Mouse (Mus musculus) natural killer cell, adult 2 months (primary cell): ENCODE measurements around the gene Mrpl55.
A peak's percentile ranks its signal among the peaks of the same experiment; 100 is the strongest.

Experiments used
- DNase-seq, 2 experiments: peaks; one replicate each; pipeline ENCODE4 v3.0.0; 2022; ENCODE audit warnings: low spot score in 2 of 2

Mrpl55 gene

DNA sequence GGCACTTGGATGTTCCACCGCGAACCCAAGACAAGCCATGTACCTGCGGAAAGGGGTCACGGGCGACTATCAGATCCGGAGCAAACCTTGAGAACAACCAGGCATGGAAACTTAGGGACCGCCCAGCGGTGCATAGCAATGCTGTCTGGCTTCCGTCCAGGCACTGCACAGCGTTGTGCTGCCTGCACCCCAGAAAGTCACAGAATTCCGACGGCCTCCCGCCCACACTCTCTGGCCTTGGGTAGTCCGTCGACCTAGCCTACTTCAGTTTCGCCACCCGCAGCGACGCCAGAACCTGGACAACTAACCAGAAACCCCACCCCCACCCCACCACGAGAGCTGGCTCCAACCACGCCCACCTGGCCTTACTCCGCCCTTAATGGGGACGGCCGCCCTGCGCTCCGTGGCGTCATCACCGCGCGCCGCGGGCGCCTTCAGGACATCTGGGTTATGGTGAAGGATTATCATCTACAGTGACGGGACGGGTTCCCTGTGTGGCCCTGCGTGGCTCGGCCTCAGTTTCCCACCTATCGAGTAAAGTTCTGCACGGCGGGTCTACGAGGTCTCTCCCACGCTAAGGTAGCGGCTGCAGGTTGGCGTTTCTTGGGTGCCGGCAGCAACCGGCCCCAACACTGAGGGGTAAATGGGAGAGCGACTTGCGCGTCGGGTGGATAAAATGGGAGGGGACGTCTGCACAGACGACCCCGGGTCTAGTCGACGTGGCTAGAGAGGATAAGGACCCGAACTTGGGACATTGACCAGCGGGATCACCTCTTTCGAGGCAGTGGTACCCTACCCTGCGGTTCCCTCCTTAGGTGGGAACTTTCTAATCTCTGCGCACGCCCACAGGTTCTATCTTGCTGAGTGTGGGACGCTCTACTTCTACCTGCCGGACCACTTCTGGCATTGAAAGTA, at the start of gene Mrpl55:
Mrpl55 (plus strand) TSS at position 406 of the 915 bp plus-strand sequence.
- peak; percentile 87 to 92 for DNase-seq

DNA sequence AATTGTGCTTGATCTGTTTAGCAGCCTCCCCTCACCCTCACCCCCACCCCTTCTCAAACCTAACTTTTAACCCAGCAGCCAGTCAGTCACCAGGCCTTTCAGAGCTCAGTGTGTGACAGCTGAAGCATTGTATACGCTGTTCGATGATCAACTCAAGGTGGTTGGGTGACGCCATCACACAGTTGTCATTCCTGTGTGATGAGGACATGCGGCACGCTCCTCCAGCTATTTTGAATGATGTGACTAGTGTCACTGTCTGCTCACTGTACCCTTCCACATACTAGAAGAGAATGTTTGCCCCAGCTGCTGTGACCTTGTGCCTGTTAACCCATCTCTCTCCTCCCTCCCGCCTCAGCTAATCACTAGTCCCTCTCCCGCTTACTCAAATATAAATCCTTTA, 48.1 kb upstream of the Mrpl55 start:
- DNase-seq = no peak

DNA sequence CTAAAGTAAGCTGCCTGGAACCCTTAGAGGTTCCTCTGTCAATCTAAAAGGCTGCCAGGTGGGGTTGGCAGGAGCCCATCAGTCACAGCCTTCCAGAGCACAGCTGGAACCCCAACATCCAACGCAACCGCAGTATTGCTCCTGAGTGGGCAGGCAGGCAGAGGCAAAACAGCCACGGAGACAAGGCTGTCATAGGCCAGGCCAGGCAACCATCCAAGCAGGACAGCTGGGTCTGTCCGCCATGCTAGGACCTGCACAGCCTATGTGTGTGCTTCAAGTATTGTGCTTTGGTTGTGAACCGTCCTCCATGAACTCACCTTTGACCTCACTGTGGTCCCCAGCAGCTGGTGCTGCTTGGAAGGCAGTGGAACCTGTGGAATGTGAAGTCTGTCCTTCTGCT, 46.4 kb upstream of the Mrpl55 start:
- DNase-seq = no peak

DNA sequence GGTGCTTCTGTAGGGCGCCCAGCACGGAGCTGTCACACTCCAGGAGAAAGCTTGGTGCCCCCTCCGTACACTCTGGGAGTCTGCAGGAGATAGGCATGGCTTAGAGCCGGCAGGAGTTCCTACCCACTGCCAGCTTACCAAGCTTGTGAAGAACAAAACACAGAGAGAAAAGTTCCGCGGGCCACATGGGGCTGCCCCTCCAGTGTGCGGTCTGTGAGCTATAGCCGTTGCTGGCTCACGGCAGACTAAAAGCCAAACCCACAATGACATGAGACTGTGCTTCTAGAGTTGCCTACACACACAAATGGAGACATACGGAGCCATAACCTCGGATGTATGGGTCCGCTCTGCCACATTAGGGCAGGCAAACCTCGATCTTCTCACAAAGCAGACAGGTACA, 43.2 kb upstream of the Mrpl55 start:
- no peak for DNase-seq

GRCm38 (mm10) chr11:59159558-59159957, 42.7 kb upstream of the Mrpl55 start:
- DNase-seq = no peak

DNA sequence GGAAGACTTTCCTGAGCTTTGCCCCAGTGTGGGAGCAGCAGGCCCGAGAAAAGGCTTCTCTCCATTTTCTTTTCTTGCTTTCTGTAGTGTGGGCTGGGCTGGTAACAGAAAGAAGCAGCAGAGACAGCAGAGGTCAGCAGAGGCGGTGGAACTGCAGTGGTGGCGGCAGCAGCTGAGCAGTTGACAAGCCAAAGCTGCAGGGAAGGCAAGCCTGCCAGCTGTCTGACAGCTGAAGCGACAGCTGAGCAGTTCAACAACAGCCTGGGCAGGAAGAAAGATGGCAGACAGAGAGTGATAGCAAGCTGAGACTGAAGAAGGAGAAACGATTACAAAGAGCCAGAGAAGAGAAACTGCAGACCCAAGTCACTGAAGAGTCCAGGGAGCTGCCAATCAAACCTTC, 40.9 kb upstream of the Mrpl55 start:
- no peak for DNase-seq

DNA sequence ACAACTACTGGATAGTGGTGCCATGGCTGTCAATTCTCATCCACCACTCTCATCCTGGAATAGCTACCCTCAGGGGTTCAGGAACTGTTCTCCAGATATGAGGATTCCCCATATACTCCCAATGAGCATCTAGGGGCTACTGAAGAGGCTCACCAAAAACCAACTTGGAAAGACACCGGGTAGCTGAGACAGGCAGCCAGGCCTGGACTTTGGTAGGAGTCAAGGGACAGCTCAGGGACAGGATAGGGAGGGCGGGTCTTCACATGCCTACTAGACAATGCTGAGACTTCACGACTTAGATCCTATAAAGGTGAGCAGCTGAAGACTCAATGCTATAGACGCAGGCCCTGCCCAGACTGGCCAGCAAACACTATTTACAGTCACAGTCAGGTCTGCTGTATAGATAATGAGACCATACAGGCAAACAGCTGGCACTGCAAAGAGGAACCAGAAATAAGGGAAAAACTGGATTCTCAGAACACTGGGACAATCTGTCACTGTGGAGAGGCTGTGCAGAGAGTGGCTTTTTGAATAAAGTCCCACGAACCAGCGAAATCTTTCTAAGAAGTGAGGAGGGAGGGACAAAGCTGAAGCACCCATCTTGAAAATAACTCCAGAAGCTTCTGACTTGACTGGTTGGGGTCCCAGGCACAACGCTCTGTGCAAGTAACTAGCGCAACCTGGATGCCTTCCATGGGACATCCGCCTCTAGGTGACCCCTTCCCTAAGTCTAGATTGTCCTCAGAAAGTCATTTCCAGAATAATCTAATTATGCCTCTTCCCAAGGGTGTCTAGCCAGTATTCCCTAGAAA, 39.6 kb upstream of the Mrpl55 start:
- DNase-seq = no peak

DNA sequence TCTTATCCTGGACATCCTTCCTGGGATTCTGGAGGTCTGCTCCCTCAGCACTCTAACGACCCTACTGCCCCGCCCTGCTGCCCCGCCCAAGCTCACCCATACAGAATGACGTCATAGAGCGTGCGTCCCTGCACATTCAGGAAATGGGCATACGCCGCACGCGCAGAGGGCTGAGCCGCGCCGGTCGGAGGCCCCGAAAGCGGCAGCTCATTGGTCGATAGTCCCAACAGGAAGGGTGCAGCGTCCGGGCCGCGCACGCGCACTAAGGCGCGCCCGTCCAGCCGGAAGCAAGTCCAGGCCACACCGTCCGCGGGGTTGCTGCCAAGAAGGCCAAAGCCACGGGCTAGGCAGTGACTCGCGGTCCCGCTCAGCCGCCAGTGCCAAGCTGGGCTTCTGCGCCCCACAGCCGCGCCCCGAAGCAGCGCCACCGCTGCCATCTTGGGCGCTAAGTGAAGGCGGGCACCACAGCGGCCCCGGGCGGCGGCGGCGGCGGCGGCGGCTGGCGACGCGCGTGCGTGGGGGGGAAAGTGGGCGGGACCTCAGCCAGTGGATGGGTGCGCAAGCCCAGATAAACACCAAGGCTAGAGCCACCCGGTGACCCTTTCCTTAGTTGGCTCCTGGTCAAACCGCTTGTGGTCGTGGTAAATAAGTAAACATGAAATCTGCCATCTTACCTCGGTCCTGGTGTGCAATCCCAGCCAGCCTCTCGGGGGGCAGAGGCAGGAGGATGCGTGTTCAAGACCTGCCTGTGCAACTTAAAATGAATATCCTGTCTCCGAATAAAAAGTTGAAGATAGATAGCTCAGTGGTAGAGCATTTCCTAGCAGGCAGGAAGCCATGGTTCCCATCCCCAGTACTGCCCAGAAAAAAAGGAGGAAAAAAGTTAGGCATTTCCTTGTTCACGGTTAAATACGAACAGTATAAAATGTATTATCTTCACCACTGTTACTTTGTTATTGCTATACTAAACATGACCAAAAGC, 38.7 kb upstream of the Mrpl55 start, which contains the start of gene Iba57:
Iba57 (minus strand) TSS at position 485 of the 982 bp plus-strand sequence.
- DNase-seq = peak; percentile 97 to 98

DNA sequence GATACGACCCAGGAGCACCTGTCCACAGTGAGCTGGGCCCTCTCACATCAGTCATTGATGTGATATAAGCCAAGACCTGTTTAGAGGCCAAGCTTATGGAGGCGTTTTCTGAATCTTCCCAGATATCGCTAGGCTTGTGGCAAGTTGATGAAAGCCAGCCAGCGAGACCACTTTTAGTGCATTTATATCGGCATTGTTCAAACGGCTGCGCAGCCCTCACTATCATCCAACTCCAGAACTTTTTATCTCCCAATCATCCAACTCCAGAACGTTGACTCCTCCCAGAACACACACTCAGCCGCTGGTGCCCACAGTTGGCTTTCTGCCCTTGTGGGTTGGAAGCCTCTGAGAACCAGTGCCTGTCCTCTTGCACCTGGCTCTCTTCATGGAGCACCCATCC, 37.9 kb upstream of the Mrpl55 start:
- no peak for DNase-seq

DNA sequence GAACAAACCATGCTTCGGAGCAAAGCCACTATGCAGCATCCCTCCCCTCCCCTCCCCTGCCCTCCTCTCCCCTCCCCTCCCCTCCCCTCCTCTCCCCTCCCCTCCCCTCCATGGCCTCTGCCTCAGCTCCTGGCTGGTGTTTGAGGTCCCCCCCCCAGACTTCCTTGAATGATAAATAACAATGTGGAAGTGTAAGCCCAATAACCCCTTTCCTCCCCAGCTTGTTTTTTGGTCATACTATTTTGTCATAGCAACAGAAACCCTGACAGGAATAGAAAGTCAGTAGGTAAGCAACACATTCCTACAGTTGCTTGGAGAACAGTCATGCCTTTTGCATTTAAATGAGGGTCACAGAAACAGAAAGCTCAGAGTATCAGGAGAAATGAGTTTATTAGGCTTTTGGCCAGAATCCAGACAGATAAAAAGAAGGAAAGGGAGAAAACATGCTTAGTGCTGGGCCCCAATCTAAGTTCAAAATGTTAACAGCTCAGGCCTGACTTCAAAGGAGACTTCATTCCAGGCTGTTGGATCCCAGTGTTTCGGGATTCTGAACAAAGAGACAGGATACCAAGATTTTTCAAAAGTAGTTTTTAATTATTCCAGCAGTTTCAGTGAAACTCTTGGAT, 36.6 kb upstream of the Mrpl55 start:
- no peak for DNase-seq

- no peak for DNase-seq
Measured at GRCm38 (mm10) chr11:59169807-59170206, 32.5 kb upstream of the Mrpl55 start.

DNA sequence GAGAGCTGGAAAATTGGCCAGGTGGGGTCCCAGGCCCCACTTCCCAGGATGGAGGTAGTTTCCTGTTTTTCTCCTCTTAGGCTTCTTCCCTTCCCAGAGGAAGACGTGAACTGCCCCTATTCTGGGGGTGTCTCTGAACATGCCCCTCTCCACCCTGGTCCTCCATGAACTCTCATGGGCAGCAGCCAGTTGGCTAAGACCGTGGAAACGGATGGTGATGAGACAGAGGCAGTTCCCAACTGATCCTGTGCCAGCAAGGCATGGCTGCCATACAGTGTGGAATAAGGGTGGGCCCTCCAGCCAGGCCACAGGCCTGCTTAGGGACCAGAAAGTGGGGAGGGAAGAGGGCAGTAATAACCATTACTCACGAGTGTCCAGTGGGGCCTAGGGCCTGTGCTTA, 31.7 kb upstream of the Mrpl55 start:
- DNase-seq = no peak

DNA sequence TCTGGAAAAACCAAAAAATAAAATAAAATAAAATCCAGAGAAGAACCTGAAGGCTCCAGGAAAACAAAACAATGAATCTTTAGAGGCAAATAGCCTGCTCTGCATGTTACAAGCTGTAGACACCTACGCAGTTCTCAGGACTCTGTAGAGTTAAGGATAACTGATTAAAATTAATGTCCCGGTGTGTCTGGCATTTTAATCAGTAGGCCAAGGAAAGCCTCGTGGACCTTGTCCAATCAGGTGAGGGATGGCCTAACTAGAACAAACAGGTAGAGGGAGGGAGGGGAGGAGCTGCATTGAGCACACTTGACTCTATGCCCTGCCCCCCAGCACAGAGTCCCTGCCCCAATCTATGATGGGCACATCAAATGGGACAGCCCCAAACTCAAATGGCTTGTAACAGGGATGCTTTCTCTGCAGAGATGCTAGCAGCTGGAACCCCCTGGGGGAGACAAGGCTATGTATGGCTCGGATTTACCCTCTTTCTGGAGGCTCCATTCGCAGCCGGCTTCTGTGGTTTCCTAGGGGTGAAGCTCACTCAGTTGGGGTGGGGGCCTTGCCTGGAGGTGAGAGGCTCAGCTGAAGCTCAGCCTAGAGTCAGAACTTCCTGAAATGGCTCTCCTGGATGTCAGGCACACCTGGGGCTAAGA, 28.0 kb upstream of the Mrpl55 start:
- no peak for DNase-seq

DNA sequence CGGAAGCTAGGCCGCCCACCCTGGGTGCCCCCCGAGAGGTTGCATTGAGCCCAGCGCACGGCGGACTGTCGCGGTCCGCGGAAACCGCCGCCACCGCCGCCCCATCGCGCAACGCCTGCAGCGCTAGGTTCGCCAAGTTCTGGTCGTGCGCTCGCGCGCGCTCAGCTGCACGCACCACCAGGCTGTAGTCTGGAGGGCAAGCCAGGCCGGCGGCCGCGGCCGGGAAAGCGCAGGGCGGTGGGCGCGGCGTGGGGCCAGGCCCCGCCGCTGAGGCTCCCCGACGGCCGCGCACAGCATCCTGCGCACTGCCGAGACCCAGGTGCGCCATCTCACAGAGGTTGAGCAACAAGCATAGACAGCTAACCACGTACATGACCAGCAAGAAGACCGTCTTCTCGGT, 25.8 kb upstream of the Mrpl55 start:
- DNase-seq = no peak

GRCm38 (mm10) chr11:59176921-59177320, 25.4 kb upstream of the Mrpl55 start:
- DNase-seq = no peak

GRCm38 (mm10) chr11:59182864-59183331, 19.4 kb upstream of the Mrpl55 start, which contains the start of gene Gjc2:
Gene Gjc2, minus strand, starts transcription at chr11:59183213.
- no peak for DNase-seq

GRCm38 (mm10) chr11:59183821-59184220, 18.5 kb upstream of the Mrpl55 start:
- peak; percentile 14 to 33 for DNase-seq

DNA sequence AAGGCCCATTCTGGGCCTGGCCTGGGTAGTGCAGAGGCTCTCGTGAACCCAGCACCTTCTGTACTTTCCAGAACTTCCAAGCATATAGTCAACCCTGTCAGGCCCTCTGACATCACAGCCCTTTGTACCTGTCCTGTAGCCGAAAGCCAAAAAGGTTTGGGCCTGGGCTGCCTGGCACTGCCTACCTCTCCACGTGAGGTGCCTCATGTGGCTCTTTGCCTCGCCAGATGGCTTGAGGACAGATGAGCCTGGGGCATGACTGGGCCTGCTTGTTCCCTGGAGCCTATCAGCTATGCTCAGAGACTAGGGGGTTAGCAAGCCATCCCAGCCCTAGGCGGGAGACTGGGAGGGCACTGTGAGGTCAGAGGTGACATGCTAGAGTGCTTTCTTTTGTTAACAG, 16.8 kb upstream of the Mrpl55 start:
- no peak for DNase-seq

- DNase-seq = no peak
Measured at GRCm38 (mm10) chr11:59187706-59188105, 14.6 kb upstream of the Mrpl55 start.
